Mouse (Mus musculus): ENCODE measurements around the gene Olfr1358.
"Not testable (repeated sequence)": the region's sequence is repeated elsewhere in the genome, so short reads cannot be mapped to it uniquely, and the experiment has no call there.

Gene Olfr1358

DNA sequence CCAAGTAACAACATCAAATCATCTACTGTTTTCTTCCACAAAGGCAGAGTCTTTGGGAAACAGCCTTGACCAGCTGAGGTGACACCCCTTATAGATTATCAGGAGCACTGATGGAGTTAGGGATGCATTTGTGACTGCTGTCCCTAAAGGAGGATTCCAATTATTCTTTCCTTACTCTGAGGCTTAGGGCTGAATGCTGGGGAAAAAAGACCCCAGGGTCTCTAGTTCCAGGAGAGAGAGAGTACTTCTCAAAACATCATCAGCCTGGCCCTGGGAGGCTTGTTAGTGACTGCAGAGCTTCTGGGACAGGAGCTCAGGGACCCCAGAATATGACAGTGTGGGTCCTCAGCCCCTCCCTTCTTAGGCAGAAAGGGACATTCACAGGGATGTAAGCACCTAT, at the start of gene Olfr1358:
TSS of gene Olfr1358 (plus strand) at position 301 of the 400 bp plus-strand sequence.
- DNase-seq (ENCODE audit: low spot score), result no peak

DNA sequence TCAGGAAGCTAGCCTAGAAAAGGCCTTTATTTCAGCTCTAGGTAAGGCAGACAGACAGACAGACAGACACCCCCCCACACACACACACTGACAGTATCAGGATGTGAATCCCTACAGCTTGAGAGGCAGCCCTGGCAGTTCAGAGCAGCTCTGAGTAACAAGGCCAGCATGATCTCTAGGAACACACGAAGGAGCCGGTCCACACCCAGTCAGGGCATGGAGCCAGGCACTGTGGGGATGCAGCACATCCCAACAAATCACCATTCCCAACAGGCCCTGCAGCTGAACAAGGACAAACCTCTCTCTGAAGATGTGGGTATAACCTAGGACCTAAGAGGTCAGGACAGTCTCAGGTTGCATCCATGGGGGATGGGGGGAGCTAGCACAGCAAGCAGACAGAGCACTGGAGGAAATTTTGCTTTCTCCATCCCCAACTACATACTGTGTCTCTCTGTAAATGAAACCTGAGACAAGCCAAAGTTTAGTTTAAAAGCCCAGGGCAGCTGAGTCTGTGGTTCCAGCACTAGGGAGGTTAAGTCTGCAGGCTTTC, 49.4 kb upstream of the Olfr1358 start:
- DNase-seq (ENCODE audit: low spot score), result peak; percentile 50

DNA sequence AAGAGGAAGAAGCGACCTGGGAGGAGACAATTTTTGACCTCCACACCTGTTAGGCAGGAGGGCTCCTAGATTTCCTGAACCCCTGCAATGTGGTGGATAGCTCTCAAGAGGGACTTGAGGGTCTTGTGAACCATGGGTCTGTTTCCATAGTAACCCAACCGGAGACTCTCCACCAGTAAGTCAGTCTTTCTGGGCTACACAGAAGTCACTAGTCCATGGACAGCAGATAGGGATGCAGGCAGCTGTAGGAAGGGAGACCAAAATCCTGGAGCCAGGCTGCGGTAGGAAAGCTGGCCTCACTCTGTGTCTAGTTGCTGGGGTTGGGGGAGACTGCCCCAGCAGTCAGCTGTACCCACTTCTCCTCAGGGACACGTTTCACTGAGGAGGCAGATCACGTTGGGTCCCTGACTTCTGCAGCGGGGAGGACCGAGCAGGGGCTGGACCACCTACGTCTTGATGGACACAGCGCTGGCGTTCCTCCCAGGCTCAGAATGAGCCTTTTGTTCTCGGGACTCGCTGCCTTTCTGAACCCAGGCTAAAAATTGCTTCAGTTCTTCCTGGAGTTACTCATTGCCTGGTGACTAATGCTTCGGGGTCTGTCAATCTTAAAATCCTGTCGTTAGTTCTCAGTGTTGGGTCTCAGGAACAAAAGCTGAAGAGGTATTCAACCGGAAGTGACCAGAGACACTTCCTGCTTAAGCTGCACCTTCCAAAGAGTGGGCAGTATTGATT, 46.5 kb upstream of the Olfr1358 start:
- DNase-seq (ENCODE audit: low spot score), result no peak

DNA sequence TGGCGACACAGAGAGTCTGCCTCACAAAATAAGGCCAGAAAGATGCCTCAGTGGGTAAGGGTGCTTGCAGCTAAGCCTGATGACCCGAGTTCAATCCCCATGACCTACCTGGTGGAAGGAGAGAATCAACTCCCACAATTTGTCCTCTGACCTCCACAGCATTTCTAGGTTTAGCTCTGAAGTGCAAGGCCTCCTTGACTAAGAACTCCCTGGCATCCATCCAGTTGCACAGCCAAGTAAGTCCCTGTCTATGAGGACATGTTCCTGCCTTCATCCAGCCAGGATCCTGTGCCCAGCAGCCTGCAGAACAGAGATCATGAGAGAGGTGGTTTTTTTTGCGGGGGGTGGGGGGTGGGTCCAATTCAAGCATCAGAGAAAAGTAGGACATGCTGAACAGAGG, 45.2 kb upstream of the Olfr1358 start:
- no peak for DNase-seq (ENCODE audit: low spot score)

DNA sequence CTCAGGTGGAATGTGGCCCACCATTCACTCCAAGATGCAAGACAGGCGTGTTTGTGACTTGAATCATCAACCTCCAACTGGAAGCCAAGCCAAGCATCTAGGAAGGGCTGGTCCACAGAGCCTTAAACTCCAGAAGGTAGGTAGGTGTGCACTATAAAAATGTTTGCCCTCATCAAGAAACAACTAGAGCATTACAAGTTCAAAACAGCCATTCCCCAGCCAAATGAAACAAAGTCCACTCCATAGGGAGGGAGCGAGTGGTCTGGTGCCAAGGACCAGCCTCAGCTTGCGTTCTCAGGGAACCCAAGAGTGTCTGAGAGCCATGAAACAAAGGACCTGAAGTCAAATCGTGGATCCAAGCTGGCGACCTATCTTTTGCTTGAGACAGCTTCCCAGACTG, 43.8 kb upstream of the Olfr1358 start:
- DNase-seq (ENCODE audit: low spot score), result no peak

DNA sequence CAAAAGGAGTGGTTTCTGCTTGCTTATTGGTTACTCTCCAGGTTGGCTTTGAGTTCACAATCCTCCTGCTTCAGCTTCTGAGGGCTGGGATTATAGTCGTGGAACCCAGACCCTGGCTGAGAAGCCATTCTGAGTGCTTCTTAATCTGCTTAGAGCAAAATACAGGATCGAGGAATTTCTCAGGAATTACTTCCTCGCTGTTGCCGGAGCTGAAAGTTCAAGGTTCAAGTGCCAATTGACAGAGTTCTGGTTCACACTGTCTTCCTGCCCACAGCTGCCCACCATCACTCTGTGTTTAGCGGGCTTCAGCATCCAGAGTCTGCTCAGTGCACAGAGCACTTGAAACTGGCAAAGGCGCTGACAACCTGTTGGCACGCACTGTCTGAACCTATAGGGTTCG, 42.5 kb upstream of the Olfr1358 start:
- no peak for DNase-seq (ENCODE audit: low spot score)

DNA sequence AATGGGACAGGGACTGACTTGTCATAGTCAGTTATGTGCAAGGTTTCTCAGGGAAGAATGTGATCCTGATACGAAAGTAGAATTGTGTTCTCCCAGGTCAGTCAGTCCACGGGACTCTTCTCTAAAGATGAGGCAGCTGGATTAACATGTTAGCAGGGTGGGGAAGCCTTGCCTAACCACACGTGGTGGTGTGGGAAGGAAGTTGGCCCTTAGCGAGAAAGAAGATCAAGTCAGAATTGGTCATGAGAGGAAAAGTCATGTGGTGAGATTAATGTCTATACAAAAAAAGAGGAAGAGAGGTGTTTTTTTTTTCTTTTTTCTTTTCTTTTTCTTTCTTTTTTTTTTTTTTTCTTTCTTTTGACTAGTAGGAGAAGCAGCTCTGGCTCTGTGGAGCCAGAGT, 40.4 kb upstream of the Olfr1358 start:
- DNase-seq (ENCODE audit: low spot score), result no peak

DNA sequence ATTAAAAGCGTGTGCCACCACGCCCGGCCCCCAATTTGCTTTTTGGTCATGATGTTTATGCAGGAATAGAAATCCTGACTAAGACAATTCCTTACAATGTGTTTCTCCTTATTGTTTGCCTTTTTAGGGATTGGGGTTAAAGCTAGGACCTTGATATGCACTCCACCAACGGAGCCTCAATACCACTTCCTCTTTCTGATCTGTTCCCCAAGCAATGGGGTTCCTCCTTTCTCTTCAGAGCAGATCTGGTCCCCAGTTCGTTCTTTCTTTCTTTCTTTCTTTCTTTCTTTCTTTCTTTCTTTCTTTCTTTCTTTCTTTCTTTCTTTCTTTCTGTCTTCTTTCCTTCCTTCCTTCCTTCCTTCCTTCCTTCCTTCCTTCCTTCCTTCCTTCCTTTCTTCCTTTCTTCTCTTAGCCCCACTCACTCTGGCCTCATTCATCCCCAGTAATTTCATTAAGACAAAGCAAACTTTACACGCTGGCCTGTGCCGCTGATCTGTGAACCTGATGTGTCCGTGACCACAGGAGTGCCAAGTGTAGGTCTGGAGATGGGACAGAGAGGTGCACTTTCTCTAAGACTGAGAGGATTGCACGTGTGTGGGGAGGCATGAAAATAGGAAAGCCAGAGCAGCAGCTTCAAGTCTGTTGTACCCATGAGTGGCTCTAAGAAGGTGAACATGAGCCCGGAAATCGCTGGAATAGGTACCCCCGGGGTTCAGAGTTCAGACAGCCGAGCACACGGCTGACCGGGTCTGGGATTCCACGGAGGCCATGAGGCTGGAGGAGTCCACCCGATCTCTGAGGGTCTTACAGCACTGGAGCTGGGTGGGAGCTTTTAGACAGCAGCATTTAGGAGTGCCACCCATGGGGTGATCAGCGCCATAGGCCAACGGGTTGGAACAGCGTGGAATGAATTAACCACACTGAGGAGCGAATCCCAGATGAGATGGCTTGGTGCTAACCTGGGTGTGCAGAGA, 36.0 kb upstream of the Olfr1358 start:
- no peak for DNase-seq (ENCODE audit: low spot score)

DNA sequence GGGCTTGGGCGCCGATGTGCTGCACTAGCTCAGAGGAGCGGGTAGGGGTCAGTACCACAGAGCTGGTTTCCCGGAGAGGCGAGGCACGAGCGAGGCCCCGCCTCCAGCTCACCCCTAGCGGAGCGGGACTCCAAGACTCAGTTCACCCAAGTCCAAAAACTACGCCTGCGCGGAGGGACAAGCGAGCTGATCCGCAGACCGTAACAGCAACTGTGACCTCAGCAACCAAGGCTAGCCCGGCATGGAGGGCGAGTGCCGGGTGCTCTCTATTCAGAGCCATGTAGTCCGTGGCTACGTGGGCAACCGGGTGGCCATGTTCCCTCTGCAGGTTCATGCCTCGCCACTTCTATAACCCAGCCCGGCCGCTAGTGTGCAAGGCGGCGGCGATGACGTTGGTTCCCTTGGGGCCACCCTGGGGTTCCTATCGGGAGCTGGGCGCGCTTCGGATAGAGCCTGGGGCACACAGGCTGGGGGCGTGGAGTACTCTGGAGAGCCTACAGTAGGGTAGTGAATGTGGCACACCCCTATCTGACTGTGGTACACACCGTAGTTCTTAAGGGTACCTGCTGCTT, 35.2 kb upstream of the Olfr1358 start:
- DNase-seq (ENCODE audit: low spot score), result no peak

DNA sequence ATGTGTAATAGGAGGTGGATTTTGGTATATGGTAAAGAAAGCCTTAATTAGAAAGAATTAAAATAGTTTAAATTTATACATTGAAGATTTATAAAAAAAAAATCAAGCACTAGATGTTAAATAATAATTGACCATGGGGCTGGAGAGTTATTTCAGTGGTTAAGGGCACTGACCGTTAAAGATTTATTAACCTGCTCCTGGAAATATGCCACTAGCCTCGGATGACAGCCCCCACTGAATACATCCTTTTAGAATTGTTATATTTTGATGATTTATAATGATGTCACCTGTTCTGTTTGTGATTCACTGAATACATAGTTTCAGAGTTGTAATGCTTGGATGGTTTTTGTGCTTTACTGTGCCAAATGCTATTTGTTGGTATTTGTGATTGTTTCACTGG, 31.9 kb upstream of the Olfr1358 start:
- not testable (repeated sequence) for DNase-seq (ENCODE audit: low spot score)

DNA sequence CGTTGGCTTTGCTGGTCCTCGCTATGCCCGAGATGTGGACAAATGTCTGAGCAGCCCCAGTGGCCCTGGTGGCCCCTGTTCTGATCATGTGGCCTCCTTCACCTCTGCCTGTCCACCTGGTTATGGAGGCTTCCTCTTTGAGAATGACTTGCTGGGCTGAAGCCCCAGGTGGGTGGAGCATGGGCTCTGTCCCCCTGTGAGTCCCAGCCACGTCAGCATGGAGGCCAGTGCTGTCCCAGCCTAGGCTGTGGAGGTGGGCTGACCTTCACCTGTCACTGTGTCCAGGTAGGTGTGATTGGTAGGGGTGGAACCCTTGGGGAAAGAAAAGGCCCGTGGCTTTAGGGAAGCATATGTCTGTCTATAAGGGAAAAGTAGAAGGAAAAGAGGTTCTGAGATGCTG, 30.4 kb upstream of the Olfr1358 start:
- DNase-seq (ENCODE audit: low spot score), result no peak

DNA sequence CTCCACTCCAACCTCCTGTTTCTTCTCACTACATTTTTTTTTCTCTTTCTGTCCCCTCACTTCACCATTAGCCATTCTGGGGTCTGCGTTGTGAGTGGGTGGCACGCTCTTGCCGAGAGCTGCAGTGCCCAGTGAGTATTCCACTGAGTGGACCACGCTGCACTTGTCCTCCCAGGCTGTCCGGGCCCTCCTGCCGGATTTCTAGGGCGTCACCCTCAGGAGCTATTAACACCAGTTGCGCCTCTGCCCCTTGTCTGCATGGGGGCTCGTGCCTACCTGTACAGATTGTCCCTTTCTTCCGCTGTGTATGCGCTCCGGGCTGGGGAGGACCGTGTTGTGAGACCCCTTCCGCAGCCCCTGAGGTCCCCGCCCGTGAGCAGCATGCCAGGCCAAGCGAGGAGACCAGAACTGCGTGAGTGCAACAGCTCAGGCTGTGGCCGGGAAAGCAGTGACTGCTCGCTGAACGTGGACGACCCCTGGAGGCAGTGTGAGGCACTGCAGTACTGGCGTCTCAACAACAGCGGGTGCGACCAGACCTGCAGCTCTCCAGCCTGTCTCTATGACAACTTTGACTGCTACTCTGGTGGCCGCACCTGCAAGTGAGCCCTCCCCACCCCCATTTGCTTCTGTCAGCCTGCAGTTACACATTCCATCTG, 29.7 kb upstream of the Olfr1358 start:
- peak; percentile 80 for DNase-seq (ENCODE audit: low spot score)

DNA sequence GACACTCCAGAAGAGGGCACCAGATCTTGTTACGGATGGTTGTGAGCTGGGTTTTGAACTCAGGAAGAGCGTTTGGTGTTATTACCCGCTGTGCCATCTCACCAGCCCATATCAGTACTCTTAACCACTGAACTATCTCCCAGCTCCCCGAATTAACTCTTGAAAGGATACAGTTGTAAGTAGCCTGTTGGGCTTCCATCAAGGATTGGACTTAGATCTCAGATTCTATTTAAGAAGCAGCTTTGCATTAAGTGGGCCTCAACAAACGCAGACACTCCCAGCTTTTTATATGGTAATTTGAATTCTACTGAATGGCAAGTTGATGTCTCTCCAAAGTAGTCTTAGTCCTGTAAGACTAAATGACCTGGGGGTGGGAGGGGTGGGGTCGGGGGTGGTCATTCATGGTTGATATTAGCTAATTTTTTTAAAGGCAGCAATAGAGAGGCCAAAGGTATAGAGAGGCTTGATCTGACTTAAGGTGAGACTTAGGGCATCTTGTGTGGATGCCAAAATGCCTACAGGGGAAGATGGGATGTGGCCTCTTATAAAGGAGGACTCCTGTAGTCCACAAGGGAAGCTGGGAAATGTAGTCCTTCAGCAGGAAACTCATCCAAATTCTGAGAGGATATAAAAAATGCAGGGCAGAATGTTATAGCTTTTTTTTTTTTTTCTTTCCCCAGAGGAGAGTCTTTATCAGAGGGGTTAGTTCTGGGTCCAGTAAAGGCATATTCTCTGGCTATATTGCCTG, 14.1 kb upstream of the Olfr1358 start:
- no peak for DNase-seq (ENCODE audit: low spot score)

DNA sequence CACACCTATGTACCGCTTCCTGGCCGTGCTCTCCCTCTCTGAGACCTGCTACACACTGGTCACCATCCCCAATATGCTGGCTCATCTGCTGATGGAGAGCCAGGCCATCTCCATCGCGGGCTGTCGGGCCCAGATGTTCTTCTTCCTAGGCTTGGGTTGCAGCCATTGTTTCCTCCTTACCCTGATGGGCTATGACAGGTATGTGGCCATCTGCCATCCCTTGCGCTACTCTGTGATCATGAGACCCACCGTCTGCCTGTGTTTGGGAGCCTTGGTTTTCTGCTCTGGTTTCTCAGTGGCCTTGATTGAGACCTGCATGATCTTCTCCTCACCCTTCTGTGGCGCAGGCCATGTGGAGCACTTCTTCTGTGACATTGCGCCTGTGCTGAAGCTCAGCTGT, 2.6 kb downstream of the Olfr1358 start:
- no peak for DNase-seq (ENCODE audit: low spot score)

DNA sequence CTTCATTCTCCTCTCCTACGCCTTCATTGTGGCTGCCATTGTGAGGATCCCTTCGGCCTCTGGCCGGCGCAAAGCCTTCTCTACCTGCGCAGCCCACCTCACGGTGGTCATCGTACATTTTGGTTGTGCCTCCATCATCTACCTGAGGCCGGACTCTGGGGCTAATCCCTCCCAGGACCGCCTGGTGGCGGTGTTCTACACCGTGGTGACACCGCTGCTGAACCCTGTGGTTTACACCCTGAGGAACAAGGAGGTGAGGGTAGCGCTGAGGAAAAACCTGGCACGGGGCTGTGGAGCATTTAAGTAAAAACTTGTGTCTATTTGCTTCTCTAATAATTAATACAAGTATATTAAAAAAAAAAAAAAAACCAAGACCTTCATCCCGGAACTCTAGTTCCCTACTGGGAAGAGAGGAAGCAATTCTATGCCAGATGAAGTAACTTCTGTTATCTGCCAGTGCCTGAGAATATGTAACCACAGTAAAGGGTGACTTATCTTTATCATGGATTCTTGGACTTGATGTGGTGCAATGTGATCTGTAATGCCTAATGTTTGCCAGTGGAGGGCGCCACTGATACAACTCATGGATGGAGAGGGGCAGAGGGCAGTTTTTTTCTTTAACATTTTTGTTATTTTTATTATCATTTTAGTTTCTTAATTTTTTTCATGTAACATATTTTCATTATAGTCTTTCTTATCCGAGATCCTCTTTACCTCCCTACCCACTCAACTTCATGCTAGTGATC, 3.2 kb downstream of the Olfr1358 start:
- DNase-seq (ENCODE audit: low spot score), result no peak

DNA sequence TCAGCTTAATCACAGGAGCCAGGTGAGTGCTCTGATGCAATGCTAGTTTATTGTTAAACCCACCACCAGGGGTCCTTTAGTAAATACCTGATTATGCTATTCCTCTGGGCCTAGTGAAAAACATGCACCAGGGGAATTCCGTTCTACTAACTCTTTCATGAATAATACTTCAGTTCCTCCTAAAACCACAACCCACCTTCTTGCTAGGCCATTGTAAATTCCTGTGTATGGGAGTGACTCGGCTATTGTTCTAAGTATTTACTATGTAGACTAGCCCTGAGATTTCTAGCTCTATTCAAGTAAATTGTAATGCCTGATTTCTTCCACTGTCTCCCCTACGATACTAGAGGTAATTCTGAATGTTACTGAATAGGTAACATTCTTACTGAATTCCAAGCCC, 7.8 kb downstream of the Olfr1358 start:
- DNase-seq (ENCODE audit: low spot score), result not testable (repeated sequence)

DNA sequence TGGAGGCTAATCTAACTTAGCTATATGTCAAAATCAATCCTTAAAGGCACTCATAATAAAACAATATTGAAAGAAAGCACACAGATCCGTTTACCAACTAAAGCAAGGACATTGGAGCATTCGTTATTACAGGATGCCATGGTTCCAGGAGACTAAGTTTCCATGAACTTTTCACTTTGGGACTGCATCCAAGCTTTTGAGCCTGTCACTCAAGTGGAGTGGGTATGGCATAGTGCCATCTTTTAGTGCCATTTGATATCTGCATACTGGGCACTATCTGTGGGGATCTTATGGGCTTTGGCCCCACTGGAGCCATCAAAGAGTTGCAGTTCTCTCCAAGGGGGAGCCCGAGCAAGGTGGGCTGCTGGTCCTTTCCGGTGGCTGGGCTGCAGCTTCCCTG, 8.3 kb downstream of the Olfr1358 start:
- no peak for DNase-seq (ENCODE audit: low spot score)

DNA sequence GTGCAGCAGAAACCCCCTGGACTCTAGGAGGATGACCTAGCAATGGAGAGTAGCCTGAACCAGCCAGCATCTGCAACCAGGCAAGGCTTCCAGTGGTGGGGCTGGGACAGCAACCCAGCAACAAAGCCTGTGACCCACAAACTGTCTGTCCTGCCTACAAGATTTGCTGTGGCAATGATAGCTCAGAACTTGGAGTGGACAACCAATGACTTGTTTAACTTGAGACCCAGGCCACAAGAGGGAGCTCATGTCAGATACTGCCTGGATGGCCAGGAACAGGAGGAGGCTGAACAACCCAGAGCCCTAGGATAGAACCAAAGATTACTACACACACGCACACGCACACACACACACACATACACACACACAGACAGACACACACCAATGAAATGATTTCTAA, 23.7 kb downstream of the Olfr1358 start:
- no peak for DNase-seq (ENCODE audit: low spot score)

DNA sequence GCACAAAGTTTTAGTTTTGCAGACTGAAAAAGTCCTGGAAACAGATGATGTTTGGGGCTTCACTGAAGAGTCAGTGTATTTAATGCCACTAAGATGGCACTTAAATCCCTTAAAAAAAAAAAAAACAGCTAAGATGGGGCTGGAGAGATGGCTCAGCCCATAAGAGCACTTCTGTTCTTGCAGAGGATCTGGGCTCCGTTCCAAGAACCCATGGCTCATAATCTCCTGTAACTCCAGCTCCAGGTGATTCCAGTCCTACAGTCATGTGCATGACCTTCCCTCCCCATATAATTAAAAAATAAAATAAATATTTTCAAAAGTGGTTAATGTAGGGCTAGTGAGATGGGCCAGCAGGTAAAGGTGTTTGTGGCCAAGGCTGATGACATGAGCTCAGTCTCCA, 47.8 kb downstream of the Olfr1358 start:
- DNase-seq (ENCODE audit: low spot score), result no peak

DNA sequence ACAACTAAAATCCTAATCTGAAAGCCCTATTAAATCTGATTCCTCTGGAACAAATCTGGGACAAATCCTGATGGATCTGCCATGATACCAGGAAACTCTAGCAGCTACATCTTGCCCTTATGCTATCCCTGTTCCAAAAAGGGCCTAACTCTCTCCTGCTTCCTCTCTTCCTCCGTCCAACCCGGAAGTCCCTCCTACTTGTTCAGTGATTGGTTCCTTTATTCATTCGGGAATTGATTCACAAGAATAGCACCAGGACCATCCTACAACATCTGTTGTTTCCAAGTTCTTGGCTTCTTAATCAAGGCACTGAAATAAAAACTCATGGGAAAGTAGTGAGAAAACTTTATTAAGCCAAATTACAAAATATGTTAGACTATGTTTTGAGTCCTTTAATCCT, 52.0 kb downstream of the Olfr1358 start:
- DNase-seq (ENCODE audit: low spot score), result no peak

DNA sequence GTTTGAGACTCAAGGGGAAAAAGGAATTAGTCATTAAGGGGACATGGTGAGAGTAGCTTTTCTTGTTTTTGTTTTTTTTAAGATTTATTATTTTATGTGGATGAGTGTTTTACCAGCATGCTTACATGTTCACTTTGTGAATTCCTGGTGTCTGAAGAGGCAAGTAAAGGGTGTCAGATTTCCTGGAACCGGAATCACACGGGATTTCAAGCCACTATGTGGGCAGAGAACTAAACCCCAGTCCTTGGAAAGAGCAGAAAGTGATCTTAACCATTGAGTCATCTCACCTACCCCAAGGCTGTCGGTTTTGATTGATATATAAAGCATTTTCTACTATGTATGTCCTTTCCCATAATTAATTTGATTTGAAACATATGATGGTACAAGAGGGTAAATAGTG, 52.5 kb downstream of the Olfr1358 start:
- DNase-seq (ENCODE audit: low spot score), result no peak
